Mouse (Mus musculus) liver, embryonic 14.5 days (tissue): ENCODE measurements around the gene Npas3.

ENCODE experiments used
- CTCF ChIP-seq: IDR thresholded peaks from 2 replicates; pipeline ENCODE4 v1.5.1; 2016; ENCODE audit warnings: antibody characterized with exemption, low read depth, control low read depth
- EP300 ChIP-seq: IDR thresholded peaks from 2 replicates; pipeline ENCODE4 v1.6.1; 2016; ENCODE audit warnings: antibody characterized with exemption, low read depth

- TF ChIP-seq CTCF (no peak), EP300 (no peak)
Measured at GRCm38 (mm10) chr12:53970721-53971120, 722.2 kb downstream of the Npas3 start.
